Mouse (Mus musculus) ovary, adult 18-20 months (tissue): Measurements from ENCODE around the gene Rbfox1.

Experiments
- DNase-seq: peaks from one replicate; pipeline ENCODE4 v3.0.0; 2022; ENCODE audit warnings: low spot score, mixed read lengths

Rbfox1 gene

GRCm38 (mm10) chr16:6704847-6705246 is 819.7 kb downstream of the Rbfox1 start:
- DNase-seq, result no peak

- no peak for DNase-seq
Measured at GRCm38 (mm10) chr16:6712341-6712740, 827.2 kb downstream of the Rbfox1 start.

GRCm38 (mm10) chr16:6715245-6715644 is 830.1 kb downstream of the Rbfox1 start:
- no peak for DNase-seq

GRCm38 (mm10) chr16:6716214-6716911 is 831.2 kb downstream of the Rbfox1 start:
- peak; percentile 58 for DNase-seq

- DNase-seq, result no peak
Measured at GRCm38 (mm10) chr16:6719027-6719426, 833.9 kb downstream of the Rbfox1 start.

- no peak for DNase-seq
Measured at GRCm38 (mm10) chr16:6732646-6733045, 847.5 kb downstream of the Rbfox1 start.

GRCm38 (mm10) chr16:6733427-6733826 is 848.3 kb downstream of the Rbfox1 start:
- no peak for DNase-seq

GRCm38 (mm10) chr16:6736566-6736965 is 851.4 kb downstream of the Rbfox1 start:
- DNase-seq, result no peak

- no peak for DNase-seq
Measured at GRCm38 (mm10) chr16:6736998-6737397, 851.8 kb downstream of the Rbfox1 start.

GRCm38 (mm10) chr16:6746116-6746515 is 861.0 kb downstream of the Rbfox1 start:
- DNase-seq, result no peak

GRCm38 (mm10) chr16:6750491-6750890 is 865.3 kb downstream of the Rbfox1 start:
- no peak for DNase-seq

- DNase-seq, result no peak
Measured at GRCm38 (mm10) chr16:6754847-6755246, 869.7 kb downstream of the Rbfox1 start.

GRCm38 (mm10) chr16:6769495-6770237 is 884.5 kb downstream of the Rbfox1 start:
- DNase-seq, result no peak

GRCm38 (mm10) chr16:6777506-6778185 is 892.5 kb downstream of the Rbfox1 start:
- DNase-seq, result no peak

- DNase-seq, result no peak
Measured at GRCm38 (mm10) chr16:6784144-6784543, 899.0 kb downstream of the Rbfox1 start.

- DNase-seq, result no peak
Measured at GRCm38 (mm10) chr16:6785026-6785425, 899.9 kb downstream of the Rbfox1 start.

GRCm38 (mm10) chr16:6791218-6791617 is 906.1 kb downstream of the Rbfox1 start:
- DNase-seq, result no peak

GRCm38 (mm10) chr16:6791655-6792054 is 906.5 kb downstream of the Rbfox1 start:
- DNase-seq, result no peak

- no peak for DNase-seq
Measured at GRCm38 (mm10) chr16:6806246-6806645, 921.1 kb downstream of the Rbfox1 start.

- no peak for DNase-seq
Measured at GRCm38 (mm10) chr16:6807835-6808234, 922.7 kb downstream of the Rbfox1 start.

- no peak for DNase-seq
Measured at GRCm38 (mm10) chr16:6813871-6814270, 928.7 kb downstream of the Rbfox1 start.

GRCm38 (mm10) chr16:6821741-6822140 is 936.6 kb downstream of the Rbfox1 start:
- DNase-seq, result no peak
